Mouse (Mus musculus) monocyte, adult 59 days (primary cell): ENCODE data around the gene Prepl. TPM values are rescaled to one million over a fixed set of nuclear protein-coding genes. Genes with fewer than 3 reads are reported as not detected.

ENCODE experiments used
- total RNA-seq, 2 experiments: library from RNA; stranded (reverse); gene quantifications; one replicate each; pipeline ENCODE4 v1.2.4; 2023

Prepl gene
- total RNA-seq, result 10 to 100 TPM; 15.3 to 15.8 TPM

GRCm38 (mm10) chr17:85090120-85091099 lies at the start of gene Prepl, which contains the start of gene Camkmt:
Gene Prepl (minus strand): TSS chr17:85090241.
Gene Camkmt (plus strand): TSS chr17:85090552.

DNA sequence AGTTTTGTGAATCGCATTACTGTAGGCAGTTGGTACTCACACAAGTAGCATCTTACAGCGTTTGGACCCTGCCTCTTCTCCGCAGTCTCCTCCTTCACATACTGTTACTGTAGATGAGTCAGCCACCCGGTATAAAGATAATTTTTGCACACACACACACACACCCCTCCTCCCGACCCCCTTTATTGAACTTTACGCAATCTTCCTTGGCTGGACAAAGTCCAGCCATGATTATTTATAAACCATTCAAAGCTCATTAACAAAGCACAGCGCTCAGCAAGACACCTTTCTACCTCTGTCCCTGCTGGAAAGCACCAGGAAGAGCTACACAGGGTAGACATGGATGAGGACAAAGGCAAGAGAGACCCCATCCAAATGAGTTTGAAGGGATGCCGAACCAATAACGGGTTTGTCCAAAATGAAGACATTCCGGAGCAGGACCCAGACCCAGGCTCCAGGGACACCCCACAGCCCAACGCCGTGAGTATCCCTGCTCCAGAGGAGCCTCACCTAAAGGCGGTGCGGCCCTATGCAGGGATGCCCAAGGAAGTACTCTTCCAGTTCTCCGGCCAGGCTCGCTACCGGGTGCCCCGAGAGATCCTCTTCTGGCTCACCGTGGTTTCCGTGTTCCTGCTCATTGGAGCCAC lies 61.8 kb downstream of the Prepl start, which contains the start of gene Slc3a1:
Gene Slc3a1 (plus strand): TSS at position 284 of the 647 bp plus-strand sequence.

Other genes with a start within 250 kb of the Prepl start
- 10 to 100 TPM; 44.8 to 55.1 TPM for gene Ppm1b, start 133.5 kb downstream of the Prepl start, total RNA-seq
- gene Slc3a1, start 61.9 kb downstream of the Prepl start, total RNA-seq, result not detected
- gene Camkmt, start 311 bp upstream of the Prepl start, total RNA-seq, result 10 to 100 TPM; 10.0 to 15.2 TPM